In genomic region chr11:54866119-54867048, GRCm38 (mm10) we compare ENCODE assay signal across 8 mouse cellular contexts. TPM values are rescaled to one million over a fixed set of nuclear protein-coding genes. Genes with fewer than 3 reads are reported as not detected.
DNase-seq lines count a peak whose midpoint lies in the region; ATAC-seq and TF ChIP-seq lines count a peak whose summit lies in the region.

Gene Hint1 (plus strand): TSS chr11:54866383.

- H3K9me3 ChIP-seq in heart, embryonic 11.5 days (replicated peaks; ENCODE audit: control insufficient read depth, low read length) = no peaks in the 10 kb centered on the region
- H3K9me3 ChIP-seq in kidney, embryonic 16.5 days (ENCODE audit: low read length) = no peaks in the 10 kb centered on the region

- DNase-seq in CD4-positive helper T cell, adult 2 months (ENCODE audit: low read depth, low spot score) = peak; percentile 92
- peak; percentile 94 for DNase-seq in brain, embryonic 14.5 days (ENCODE audit: low read depth)
- peak; percentile 92 for DNase-seq in liver
- DNase-seq in monocyte, adult 2 months (ENCODE audit: low read depth in 1 of 2, low spot score in 2 of 2) = peak; percentile 70 to 85
- peak; percentile 86 to 90 for DNase-seq in spleen, postnatal 14 days (ENCODE audit: low spot score in 2 of 2)

- H3K36me3 ChIP-seq in heart, embryonic 11.5 days (ENCODE audit: control insufficient read depth, insufficient read depth, low read length) = peaks cover 7% of the 10 kb centered on the region
- H3K36me3 ChIP-seq in kidney, embryonic 16.5 days (ENCODE audit: insufficient read depth, low read length) = peaks cover 14% of the 10 kb centered on the region

- H3K9ac ChIP-seq in heart, embryonic 11.5 days (ENCODE audit: low read depth, low read length) = peak within 1 kb of the TSS; percentile 98
- H3K9ac ChIP-seq in kidney, embryonic 16.5 days (replicated peaks; ENCODE audit: low read length) = peak within 1 kb of the TSS; percentile 98

- H3K4me2 ChIP-seq in heart, embryonic 11.5 days = peak within 1 kb of the TSS; percentile 64
- peak within 1 kb of the TSS; percentile 59 for H3K4me2 ChIP-seq in kidney, embryonic 16.5 days (replicated peaks; ENCODE audit: low read depth, low read length)

- no peak for TF ChIP-seq CTCF in brain, embryonic 14.5 days (IDR thresholded peaks at IDR 0.05; ENCODE audit: borderline replicate concordance, extremely low read depth, insufficient read depth, insufficient read length)

- under 1% methylated on average over 99 of the region's 107 CpGs for WGBS in heart, embryonic 11.5 days (ENCODE audit: insufficient replicate concordance)
- under 1% methylated on average over 100 of the region's 107 CpGs for WGBS in kidney, embryonic 16.5 days

- ATAC-seq in erythroblast, adult 5-6 weeks (replicated peaks; ENCODE audit: low FRiP score, poor library complexity, severe bottlenecking) = peak; percentile 79
- ATAC-seq in heart, embryonic 11.5 days (replicated peaks; ENCODE audit: insufficient number of reproducible peaks, low FRiP score, low TSS enrichment) = peak; percentile 76
- ATAC-seq in kidney, embryonic 16.5 days (ENCODE audit: low FRiP score, low TSS enrichment) = peak; percentile 83

- H3K4me3 ChIP-seq in heart, embryonic 11.5 days (ENCODE audit: low read depth, low read length) = peak within 1 kb of the TSS; percentile 88
- H3K4me3 ChIP-seq in kidney, embryonic 16.5 days (ENCODE audit: low read length) = peak within 1 kb of the TSS; percentile 91

- H3K4me1 ChIP-seq in heart, embryonic 11.5 days (ENCODE audit: control insufficient read depth, insufficient read depth, low read length) = peaks cover 12% of the 10 kb centered on the region
- peaks cover 23% of the 10 kb centered on the region for H3K4me1 ChIP-seq in kidney, embryonic 16.5 days (ENCODE audit: insufficient read depth, low read length)

- peak within 1 kb of the TSS; percentile 94 for H3K27ac ChIP-seq in heart, embryonic 11.5 days (ENCODE audit: low read depth, low read length)
- H3K27ac ChIP-seq in kidney, embryonic 16.5 days (ENCODE audit: low read length) = peak within 1 kb of the TSS; percentile 91

- TF ChIP-seq POLR2A in brain, embryonic 14.5 days (IDR thresholded peaks at IDR 0.05; ENCODE audit: borderline replicate concordance, extremely low read depth, insufficient read depth, insufficient read length, poor library complexity, severe bottlenecking) = peak; percentile 98

- no peaks in the 10 kb centered on the region for H3K27me3 ChIP-seq in heart, embryonic 11.5 days (ENCODE audit: control insufficient read depth, insufficient read depth, low read length)
- H3K27me3 ChIP-seq in kidney, embryonic 16.5 days (ENCODE audit: insufficient read depth, low read length) = no peaks in the 10 kb centered on the region

RNA-seq across cellular contexts. Expression of gene Hint1, which starts in this region (rescaled TPM):
- 711 and 924 TPM in 2 replicates for polyA plus RNA-seq in brain, embryonic 14.5 days (2012; rRNA removed)
- 97.0 and 122 TPM in 2 replicates for total RNA-seq in erythroblast, adult 5-6 weeks (2015; ENCODE audit: low replicate concordance)
- total RNA-seq in erythroblast, adult 5-6 weeks (2017; ENCODE audit: low replicate concordance) = 67.1 and 108 TPM in 2 replicates
- 632 and 639 TPM in 2 replicates for polyA plus RNA-seq in heart, embryonic 11.5 days (2014; fragmentation: Nextera tagmentation; extraction: Ambion mirVana)
- polyA plus RNA-seq in kidney, embryonic 16.5 days (2015; fragmentation: Nextera tagmentation; extraction: Ambion mirVana) = 540 and 595 TPM in 2 replicates

Comparison
In these comparisons a context has a peak if more than half of its experiments do, and no peak if none do; other contexts are left out.
1. Peak in every context shown above with its lines: DNase-seq, ATAC-seq, H3K4me3 ChIP-seq and H3K27ac ChIP-seq.